Mouse (Mus musculus): ENCODE measurements around the gene Ccdc162. TPM values are rescaled to one million over a fixed set of nuclear protein-coding genes. Genes with fewer than 3 reads are reported as not detected.

The Ccdc162 gene
- total RNA-seq (2015): 0.09 TPM in 1 of 2 replicates, not detected in the other
- 0.12 and 0.37 TPM in 2 replicates for total RNA-seq (2017)

DNA sequence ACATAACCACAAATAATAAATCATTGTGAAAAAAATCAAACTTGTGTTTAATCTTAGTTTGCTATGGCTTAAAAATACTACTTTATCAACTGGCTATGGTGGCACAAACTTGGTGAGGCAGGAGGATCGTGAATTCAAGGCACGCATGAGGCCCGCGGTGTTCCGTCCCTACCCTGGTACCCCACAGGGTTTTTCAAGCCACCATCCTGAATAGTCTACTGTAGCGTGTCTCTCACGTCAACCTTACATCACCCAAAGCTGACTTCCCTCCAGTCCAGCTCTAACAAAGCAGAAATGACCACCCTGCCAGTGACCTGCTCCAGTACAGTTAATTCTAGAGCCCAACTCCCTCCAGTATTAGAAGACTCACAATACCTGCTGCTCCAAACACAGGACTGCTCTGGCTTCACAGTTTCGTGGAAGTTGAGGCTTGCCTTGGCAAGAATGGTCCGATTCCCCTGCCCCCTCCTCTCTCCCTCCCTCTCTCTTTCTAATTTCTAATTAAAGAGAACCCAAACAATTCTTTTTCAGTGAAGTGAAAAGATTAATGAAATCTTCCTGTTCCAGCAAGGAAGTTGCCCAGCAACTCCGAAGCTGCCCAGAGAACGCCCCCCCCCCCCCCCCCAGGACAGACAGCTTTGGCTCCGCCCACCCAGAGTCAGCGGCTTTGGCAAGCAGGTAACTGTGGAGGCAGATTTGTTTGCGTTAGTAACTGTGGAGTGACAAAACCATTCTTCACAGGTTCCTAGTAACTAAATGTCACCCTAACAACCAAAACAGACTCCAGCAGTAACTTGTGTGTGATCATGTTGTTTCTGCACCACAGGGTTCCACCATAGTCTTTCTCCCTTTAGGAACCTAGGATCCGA is at the start of gene Ccdc162:
Ccdc162 (minus strand) TSS at position 606 of the 869 bp plus-strand sequence.
- no peak for ATAC-seq (ENCODE audit: poor library complexity, severe bottlenecking)

DNA sequence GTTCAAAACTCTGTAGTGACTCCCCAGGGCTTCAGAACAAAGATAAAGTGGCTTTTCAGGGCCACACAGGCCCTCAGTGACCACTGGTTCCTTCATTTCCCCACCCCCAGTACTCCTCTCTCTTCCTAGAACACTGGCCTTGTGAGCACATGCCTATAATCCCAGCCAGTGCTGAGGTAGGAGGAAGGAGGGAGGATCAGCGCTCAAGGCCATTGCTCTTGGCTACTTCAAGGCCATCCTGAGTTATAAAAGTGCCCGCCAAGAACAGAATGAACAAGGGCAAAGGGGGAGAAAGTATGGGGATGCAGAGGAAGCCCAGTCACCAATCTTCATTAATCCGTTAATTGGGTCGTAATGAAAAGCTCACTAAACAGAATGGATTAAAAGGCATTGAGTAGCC is 49.2 kb upstream of the Ccdc162 start:
- no peak for ATAC-seq (ENCODE audit: poor library complexity, severe bottlenecking)

DNA sequence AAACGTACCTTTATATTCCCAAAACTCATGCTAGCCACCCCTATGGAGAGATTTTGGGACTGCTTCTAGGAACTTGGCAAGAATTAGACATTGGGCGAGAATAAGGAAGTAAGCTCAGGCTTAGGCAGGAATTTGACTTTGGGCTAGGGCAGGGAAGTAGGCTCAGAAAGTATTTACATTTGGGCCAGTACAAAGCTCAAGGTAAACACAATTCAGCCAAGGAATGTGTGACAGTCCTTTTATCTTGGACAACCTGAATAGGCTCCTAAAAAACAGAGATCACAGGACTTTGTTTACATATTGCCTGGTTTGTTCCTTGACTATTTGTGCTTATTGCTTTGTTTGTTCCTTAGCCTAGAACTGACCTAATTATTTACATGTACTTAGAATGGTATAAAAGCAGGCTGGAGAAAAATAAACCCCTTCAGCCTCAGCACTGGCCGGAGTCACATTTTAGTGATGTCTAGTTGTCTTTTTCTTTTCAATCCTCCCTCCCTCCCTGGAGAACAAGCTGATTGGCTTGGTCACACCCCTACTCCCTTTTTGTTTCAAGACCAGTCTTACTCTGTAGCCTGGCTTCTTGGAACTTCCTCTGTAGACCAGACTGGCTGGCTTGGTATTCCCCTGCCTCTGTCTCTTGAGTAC is 47.4 kb upstream of the Ccdc162 start:
- no peak for ATAC-seq (ENCODE audit: poor library complexity, severe bottlenecking)

DNA sequence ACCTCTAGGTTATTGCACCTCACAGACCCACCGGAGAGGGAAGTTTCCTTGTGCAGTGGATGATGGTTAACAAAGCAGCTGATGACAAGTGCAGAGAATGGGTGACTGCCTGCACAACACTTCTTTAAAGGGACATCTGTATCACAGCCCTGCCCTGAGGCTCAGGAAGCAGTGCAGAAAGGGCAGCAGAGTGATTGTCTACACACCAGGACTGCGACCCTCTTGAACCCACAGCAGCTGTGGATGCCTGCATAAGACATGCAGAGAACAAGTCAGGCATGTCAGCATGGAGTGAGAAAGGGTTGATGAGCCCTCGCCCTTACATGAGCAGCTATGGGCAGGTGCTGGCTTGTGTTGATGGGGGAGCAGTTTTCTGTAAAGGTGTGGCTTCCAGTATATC is 44.4 kb upstream of the Ccdc162 start:
- no peak for ATAC-seq (ENCODE audit: poor library complexity, severe bottlenecking)

DNA sequence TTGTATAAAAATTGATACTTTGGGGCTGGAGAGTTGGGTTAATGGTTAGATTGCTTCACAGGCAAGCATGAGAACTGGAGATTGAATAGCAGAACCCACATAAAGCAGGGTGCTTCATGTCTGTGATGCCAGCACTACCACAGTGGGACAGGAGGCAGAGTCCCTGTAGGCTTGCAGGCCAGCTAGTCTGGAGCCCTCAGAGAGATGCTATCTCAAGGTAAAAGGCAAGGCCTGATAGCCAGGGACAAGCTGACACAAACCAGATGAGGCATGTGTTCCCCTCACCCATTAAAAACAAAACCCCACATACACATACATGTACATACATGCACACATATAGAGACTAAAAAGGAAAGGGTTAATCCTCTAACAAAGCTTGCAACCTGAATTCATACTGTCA is 41.6 kb upstream of the Ccdc162 start:
- no peak for ATAC-seq (ENCODE audit: poor library complexity, severe bottlenecking)

DNA sequence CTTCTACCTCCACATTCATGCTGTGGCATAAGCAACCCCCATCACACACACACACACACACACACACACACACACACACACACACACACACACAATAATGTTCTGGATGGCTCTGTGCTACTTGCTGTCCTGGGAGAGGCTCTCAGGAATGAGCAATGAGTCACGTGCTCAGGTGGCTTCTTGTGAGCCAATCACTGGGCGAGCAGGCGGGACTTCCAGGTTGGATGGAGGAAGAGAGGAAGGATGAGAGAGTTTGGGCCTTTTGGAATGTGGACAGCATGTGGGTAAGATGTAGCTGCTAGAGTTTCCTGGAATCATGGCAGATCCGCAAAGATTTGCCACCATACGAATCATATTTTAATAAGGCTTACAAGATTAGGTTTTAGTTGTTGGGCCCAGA is 40.8 kb upstream of the Ccdc162 start:
- no peak for ATAC-seq (ENCODE audit: poor library complexity, severe bottlenecking)

DNA sequence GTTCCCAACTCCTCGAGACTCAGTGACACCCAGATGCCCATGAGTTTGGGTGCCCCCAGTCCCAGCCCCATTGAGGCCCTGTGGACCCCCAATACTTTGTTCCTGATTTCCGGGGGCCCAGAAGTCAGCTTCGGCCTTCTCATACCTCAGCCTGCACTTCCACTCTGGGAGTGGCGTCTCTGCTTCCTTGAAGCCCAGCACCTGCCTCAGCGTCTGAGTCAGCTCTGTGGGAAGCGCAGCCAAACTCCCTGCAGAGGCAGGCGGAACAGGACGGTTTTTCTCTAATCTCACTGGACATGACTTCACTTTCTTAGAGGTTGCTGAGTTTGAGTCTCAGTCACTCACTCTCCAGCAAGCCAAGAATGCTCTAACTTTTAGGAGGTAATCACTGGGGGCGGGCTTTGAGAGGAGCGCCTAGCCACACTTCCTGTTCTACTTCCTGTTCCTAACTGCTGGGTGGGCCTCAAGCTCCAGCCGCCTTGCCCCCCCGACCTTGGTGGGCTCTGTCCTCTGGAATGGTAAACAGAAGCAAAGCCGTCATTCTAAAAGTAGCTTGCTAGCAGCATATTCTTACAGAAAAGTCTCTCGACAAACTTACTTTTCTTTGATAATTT is 35.5 kb upstream of the Ccdc162 start:
- peak; percentile 77 for ATAC-seq (ENCODE audit: poor library complexity, severe bottlenecking)

DNA sequence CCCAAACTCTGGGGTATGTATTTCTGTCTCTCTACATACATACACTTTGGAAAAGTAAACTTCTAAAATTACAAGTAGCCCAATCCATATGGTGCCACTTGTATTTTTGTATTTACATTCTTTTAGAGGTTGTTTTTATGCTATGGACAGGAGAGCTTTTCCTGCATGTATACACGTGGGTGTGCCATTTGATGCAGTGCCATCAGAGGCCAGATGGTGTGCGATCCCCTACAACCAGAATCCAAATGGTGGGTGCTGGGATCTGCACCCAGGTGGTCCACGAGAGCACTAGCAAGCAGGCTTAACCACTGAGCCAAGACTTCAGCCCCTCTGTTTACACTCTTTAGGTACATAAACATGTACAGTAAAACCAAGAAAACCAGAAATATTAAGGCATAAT is 32.9 kb upstream of the Ccdc162 start:
- ATAC-seq (ENCODE audit: poor library complexity, severe bottlenecking): no peak

DNA sequence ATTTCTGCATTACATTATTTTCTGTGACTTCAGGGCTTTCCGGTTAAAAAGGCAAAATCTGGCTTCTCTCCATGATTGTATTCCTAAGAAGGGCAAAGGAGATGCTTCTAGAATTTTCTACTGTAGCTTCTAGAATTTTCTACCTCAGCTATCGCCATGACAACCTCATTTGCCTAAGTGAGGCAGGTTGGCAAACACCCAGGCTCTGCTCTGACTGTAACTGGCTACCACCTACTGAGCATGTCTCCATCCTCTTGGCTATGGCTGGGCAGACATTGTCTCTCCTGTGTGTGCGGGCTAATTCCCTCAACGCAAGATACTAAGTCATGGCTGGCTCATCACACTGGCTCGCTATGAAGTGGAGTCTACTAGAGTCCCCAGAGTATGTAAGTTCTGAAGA is 30.1 kb upstream of the Ccdc162 start:
- ATAC-seq (ENCODE audit: poor library complexity, severe bottlenecking): no peak

DNA sequence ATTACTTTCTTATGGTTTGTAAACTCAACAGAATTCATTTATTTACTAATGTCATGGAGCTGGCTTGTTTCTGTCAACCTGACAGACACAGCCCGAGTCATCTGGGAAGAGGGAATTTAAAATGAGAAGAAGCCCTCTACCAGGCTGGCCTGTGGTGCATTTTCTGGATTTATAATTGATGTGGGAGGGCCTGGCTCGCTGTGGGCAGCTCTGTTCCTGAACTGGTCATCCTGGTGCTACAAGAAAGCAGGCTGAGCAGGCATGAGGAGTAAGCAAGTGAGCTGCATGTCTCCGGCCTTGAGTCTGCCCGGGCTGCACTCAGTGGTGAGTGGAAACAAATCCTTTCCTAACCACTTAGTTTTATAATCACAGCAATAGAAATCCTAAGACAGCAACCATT is 27.6 kb upstream of the Ccdc162 start:
- no peak for ATAC-seq (ENCODE audit: poor library complexity, severe bottlenecking)

DNA sequence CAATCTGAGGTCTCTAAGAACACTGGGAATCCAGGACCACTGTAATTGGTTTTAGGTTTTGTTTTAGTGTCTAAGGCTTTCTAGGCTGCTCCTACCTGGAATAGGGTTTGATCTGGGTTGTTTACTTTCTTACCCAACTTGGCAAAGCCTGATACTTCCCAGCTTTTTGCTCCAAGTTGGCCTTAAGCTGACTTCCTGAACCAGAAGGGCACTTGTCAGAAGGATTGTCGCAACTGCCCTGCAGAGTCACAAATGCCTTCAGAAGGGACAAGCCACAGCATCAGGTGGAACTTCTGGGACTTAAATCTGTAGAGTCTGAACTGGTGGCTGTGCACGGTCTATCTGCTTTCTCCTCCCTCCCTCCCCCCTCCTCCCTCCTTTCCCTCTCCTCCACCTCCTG is 23.8 kb upstream of the Ccdc162 start:
- no peak for ATAC-seq (ENCODE audit: poor library complexity, severe bottlenecking)

DNA sequence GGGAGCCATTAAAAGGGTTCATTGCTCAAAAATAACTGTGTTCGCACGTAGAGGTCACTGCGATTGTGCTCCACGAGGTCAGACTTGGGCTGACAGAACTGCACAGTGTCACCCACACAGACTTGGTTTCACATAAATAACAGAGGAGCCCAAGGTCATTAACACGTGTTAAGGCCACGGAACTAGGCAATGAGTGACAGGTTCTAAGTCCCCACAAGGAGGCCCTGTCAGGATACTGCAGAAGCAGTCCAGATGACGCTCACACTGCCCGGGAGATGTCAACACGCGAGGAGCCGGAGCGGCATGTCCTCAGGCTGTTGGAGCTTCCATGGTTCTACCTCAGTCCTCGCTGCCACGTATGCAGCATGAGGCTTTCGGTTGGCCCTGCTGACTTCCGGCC is 20.8 kb upstream of the Ccdc162 start:
- no peak for ATAC-seq (ENCODE audit: poor library complexity, severe bottlenecking)

DNA sequence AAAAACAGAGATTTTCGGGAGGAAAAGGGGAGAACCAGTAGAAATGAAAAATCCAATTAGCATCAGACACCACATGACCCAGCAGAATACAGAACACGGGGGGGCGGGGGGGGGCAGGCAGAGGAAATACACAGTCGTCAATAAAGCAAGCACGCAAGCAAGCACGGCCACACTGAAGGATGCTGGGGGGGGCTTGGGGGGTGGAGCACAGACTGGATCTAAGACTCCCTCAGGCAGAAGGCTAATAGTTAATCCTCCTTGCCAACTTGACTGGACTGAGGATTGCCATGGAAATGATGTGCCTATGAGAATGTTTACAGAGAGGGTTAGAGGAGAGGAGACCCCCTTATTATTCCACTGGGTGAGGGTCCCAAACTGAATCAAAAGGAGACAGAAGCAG is 19.0 kb upstream of the Ccdc162 start:
- ATAC-seq (ENCODE audit: poor library complexity, severe bottlenecking): no peak

DNA sequence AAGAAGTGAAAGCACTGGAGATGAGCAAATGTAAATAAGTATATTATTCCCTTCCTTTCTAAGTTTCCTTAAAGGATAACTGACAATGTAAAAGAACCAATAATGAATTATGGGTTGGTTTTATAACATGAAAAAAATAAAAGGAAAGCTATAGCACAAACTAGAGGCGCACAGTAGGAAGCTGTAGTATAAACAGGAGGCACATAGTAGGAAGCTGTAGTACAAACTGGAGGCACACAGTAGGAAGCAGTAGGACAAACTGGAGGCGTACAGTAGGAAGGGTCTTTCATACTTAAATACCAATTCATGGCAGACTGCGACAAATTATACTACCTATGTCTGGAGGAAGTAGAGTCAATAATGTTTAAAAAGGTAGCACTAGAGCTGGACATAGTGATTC is 16.8 kb upstream of the Ccdc162 start:
- no peak for ATAC-seq (ENCODE audit: poor library complexity, severe bottlenecking)

DNA sequence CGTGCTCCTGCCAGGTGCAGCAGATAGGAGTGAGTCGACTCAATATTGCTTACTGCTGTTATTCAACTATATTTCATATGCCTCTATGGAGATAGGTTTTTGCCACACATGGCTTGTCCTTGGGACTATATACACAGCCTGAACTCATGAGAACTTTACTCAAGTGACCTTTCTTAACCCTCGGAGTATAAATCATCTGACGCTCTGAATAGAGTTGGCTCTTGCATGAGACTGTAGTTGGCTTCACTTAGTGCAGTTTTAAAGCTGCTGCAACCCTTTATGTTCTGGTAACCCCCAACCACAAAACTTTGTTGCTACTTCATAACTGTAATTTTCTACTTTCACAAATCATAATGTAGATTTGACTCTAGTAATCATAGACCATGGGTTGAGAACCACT is 15.5 kb upstream of the Ccdc162 start:
- ATAC-seq (ENCODE audit: poor library complexity, severe bottlenecking): no peak

DNA sequence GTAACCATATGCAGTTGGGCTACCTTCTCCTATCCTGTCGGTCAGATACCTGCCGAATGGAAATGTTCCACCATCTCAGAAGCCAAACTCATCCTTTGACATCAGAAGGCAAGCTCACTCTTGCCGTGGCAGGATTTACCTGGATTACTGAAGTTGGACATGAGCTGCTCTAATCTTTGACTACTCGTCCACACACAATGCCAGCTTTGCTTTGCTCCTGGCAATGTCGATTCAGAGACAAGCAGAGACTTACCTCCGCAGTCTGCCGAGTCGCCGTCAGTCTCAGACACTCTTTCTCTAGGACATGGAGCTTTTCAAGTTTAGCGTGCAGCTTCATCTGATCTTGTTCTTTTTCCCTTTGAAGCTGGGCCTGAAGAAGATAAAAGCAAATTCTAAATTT is 14.3 kb upstream of the Ccdc162 start:
- no peak for ATAC-seq (ENCODE audit: poor library complexity, severe bottlenecking)

DNA sequence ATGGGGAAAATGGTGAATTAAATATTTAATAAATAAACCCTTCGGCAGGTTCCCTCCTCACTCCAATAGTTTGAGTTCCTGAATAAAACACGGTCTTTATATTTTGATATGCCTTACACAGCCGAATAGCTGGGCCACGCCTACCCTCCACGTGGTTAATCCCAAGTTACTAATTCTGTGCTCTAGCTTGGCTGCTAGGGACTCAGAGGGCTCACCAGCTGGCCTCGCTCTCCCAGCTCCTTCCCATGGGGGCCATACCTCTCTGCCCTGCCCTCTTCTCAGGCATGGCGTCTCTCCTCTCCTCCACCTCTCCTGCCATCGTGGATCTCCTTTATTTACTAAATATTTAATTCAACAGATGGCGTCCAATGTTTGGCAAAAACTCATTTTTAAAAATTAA is 9.8 kb upstream of the Ccdc162 start:
- ATAC-seq (ENCODE audit: poor library complexity, severe bottlenecking): no peak

DNA sequence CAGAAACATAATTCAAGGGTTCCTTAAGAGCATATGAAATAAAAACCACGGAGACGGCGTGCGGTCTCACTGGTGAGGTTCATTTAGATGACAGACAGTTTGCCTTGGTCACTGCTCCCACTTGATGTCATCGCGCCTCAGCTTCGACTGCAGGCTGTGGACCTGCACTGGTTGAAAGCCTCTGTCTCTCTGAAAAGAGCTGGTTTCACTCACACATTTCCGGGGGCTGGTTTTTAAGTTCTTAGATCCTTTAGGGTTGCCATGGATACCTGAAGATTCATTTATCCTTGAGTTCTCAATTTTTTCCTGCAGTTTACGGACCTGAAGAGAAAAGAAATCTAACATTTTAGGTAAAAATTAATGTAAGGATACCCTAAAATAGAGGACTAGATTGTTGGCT is 3.2 kb upstream of the Ccdc162 start:
- ATAC-seq (ENCODE audit: poor library complexity, severe bottlenecking): no peak

DNA sequence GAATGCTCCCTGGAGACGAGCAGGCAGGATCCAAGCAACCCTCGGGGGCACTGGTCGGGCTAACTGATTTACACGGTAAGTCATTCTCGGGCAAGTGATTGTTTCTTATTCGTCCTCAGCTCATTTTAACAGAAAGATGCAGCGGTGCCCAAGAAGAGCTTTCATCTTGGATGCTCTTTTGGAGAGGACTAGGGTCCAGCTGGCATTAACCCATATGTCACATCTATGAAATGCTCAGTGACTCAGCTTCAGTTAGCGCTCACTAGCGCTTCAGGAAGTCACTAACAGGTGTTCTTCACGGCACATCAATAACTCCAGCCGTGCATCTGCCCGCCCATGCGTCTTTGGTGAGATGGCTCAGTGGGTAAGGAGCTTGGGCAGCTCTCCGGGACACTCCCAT is 877 bp downstream of the Ccdc162 start:
- no peak for ATAC-seq (ENCODE audit: poor library complexity, severe bottlenecking)

DNA sequence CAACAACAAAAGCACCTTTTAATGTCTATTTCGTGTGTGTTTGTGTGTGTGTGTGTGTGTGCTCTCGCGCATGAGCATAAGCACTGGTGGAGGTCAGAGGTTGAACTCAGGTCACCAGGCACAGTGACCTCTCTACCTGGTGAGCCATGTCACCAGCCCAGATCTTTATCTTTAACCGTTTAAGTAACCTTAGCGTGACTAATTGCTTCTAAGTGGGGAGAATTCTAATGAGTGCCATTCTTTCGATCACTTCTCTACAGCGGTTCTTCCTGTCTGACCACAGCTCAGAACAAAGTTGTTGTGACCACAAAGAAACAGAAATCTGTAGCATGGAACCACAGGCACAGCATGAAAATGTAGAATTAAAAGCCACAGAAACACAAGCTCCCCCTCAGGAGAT is 5.0 kb downstream of the Ccdc162 start:
- ATAC-seq (ENCODE audit: poor library complexity, severe bottlenecking): no peak

DNA sequence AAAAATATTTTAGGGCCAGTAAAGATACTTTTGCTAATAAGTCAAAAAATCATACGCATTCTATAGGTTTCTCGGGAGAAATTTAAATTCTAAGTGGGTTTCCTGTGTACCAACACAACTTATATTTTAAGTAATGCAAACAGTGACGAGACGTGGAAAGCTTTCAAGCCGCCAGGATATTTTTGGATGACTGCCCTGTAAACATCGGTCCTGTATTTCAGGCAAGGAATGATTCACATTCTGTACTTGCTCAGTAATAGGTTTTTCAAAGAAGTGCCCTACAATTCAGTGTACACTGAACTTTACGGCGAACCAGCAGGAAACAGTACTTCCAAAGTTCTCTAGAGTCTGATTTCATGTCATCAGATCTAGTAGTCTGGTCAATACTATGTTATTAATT is 5.7 kb downstream of the Ccdc162 start:
- ATAC-seq (ENCODE audit: poor library complexity, severe bottlenecking): no peak

DNA sequence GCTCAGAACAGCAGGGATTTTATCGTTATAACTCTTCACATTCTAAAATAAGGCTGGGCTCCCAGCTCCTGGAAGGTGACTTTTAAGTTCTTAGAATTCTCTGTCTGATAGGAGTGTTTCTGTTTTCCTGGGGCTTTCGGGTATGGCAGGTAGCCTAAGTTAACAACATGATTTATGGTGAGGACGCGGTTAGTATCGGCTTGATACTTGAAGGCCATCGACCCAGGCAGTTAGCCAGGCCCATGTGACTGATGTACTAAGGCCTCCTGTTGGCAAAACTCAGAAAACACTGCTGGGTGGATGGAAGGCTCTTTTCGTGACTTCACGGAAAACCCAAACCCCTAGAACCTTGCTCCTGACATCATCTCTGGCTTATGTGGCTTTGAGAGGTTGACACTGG is 7.1 kb downstream of the Ccdc162 start:
- ATAC-seq (ENCODE audit: poor library complexity, severe bottlenecking): no peak
